Comparison of ENCODE assay signal across 8 mouse cellular contexts in the genomic region with DNA sequence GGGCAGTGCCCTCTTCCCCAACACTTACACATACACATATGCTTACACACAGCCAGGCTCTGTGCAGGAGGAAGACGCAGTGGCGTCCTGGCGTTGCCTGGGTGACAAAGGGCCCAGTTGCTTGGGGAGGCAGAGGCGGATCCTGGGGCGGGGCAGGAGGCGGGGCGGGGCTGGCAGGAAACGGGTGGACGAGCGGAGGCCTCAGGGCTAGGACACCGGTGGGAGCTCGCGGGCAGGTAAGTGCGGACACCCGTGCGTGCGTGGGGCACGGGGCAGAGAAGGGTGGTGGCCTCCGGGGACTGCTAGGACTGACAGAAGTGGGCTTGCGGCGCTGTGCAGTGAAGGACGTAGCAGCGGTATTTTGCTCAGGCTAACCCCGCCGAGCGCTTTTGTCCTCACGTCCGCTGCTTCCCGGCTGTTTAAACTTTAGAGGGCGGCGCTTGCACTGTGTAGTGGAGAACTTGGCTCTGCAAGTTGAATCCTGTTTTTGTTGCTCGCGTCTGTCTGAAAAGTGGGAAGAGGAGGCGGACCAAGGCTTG. TPM values are rescaled to one million over a fixed set of nuclear protein-coding genes. Genes with fewer than 3 reads are reported as not detected.
DNase-seq lines count a peak whose midpoint lies in the region; ATAC-seq and TF ChIP-seq lines count a peak whose summit lies in the region.

A gene (plus strand): TSS at position 155 of the 539 bp plus-strand sequence.

- peak within 1 kb of the TSS; percentile 88 for H3K4me2 ChIP-seq in heart, embryonic 13.5 days
- peak within 1 kb of the TSS; percentile 94 for H3K4me2 ChIP-seq in kidney, embryonic 16.5 days (replicated peaks; ENCODE audit: low read depth, low read length)

- peak within 1 kb of the TSS; percentile 96 for H3K4me3 ChIP-seq in brown adipose tissue, adult 24 weeks (ENCODE audit: insufficient read depth, low read depth, low read length)
- H3K4me3 ChIP-seq in heart, embryonic 13.5 days, result peak within 1 kb of the TSS; percentile 85
- H3K4me3 ChIP-seq in kidney, embryonic 16.5 days (ENCODE audit: low read length), result peak within 1 kb of the TSS; percentile 76
- H3K4me3 ChIP-seq in liver, adult 2 months (ENCODE audit: insufficient read depth, low read depth, low read length), result peak within 1 kb of the TSS; percentile 91

- peaks cover 6% of the 10 kb centered on the region; the same call in 1 of the 2 replicates for H3K4me1 ChIP-seq in brown adipose tissue, adult 24 weeks (ENCODE audit: control insufficient read depth, insufficient read depth, insufficient read length, low read length)
- H3K4me1 ChIP-seq in heart, embryonic 13.5 days, result peaks cover 45% of the 10 kb centered on the region
- peaks cover 25% of the 10 kb centered on the region for H3K4me1 ChIP-seq in kidney, embryonic 16.5 days (ENCODE audit: insufficient read depth, low read length)
- peaks cover 4% of the 10 kb centered on the region; the same call in 1 of the 2 replicates for H3K4me1 ChIP-seq in liver, adult 2 months (ENCODE audit: control insufficient read depth, insufficient read depth, low read length)

- peak within 1 kb of the TSS; percentile 47; the same call in 1 of the 2 replicates for H3K27ac ChIP-seq in brown adipose tissue, adult 24 weeks (replicated peaks; ENCODE audit: low read depth, low read length)
- H3K27ac ChIP-seq in heart, embryonic 13.5 days (replicated peaks), result peak within 1 kb of the TSS; percentile 86
- H3K27ac ChIP-seq in kidney, embryonic 16.5 days (ENCODE audit: low read length), result peak within 1 kb of the TSS; percentile 85
- H3K27ac ChIP-seq in liver, adult 2 months (replicated peaks; ENCODE audit: insufficient read depth, low read depth, low read length), result peak within 1 kb of the TSS; percentile 83

- DNase-seq in CD4-positive, CD25-positive, alpha-beta regulatory T cell, adult 2 months (ENCODE audit: low read depth, low spot score), result peak; percentile 91
- DNase-seq in liver, adult 2 months (ENCODE audit: extremely low read depth, low read depth, low spot score), result peak; percentile 80
- peak; percentile 82 to 91 for DNase-seq in spleen, postnatal 4 days (ENCODE audit: low spot score in 2 of 2)

- H3K9me3 ChIP-seq in heart, embryonic 13.5 days, result no peaks in the 10 kb centered on the region
- no peaks in the 10 kb centered on the region for H3K9me3 ChIP-seq in kidney, embryonic 16.5 days (ENCODE audit: low read length)

- WGBS in heart, embryonic 13.5 days, result 0% methylated on average over 34 of the region's 34 CpGs
- under 1% methylated on average over 33 of the region's 34 CpGs for WGBS in kidney, embryonic 16.5 days
- under 1% methylated on average over 34 of the region's 34 CpGs for WGBS in liver, adult 2 months

- no peaks in the 10 kb centered on the region for H3K27me3 ChIP-seq in heart, embryonic 13.5 days (replicated peaks)
- no peaks in the 10 kb centered on the region for H3K27me3 ChIP-seq in kidney, embryonic 16.5 days (ENCODE audit: insufficient read depth, low read length)
- H3K27me3 ChIP-seq in liver, adult 2 months (ENCODE audit: control insufficient read depth, insufficient read depth, low read length), result no peaks in the 10 kb centered on the region

- peak within 1 kb of the TSS; percentile 83 for H3K9ac ChIP-seq in heart, embryonic 13.5 days
- H3K9ac ChIP-seq in kidney, embryonic 16.5 days (replicated peaks; ENCODE audit: low read length), result peak within 1 kb of the TSS; percentile 82
- peak within 1 kb of the TSS; percentile 92 for H3K9ac ChIP-seq in liver, adult 2 months (ENCODE audit: low read depth, low read length)

- ATAC-seq in erythroid progenitor cell, adult 5-6 weeks (replicated peaks; ENCODE audit: low FRiP score, poor library complexity, severe bottlenecking), result peak; percentile 97
- peak; percentile 75 for ATAC-seq in heart, embryonic 13.5 days (ENCODE audit: extremely low read depth, insufficient number of reproducible peaks, low FRiP score, low TSS enrichment)
- ATAC-seq in kidney, embryonic 16.5 days (ENCODE audit: low FRiP score, low TSS enrichment), result peak; percentile 97
- ATAC-seq in monocyte, adult 5-6 weeks (replicated peaks; ENCODE audit: insufficient number of reproducible peaks, low FRiP score, low TSS enrichment, poor library complexity, severe bottlenecking), result peak; percentile 90

- peaks cover 9% of the 10 kb centered on the region for H3K36me3 ChIP-seq in heart, embryonic 13.5 days
- no peaks in the 10 kb centered on the region; the same call in 1 of the 2 replicates for H3K36me3 ChIP-seq in kidney, embryonic 16.5 days (ENCODE audit: insufficient read depth, low read length)
- no peaks in the 10 kb centered on the region for H3K36me3 ChIP-seq in liver, adult 2 months (ENCODE audit: control insufficient read depth, insufficient read depth, low read length)

- H3K79me2 ChIP-seq in liver, adult 2 months (ENCODE audit: control insufficient read depth, insufficient read depth, low read length), result peaks cover 4% of the 10 kb centered on the region; the same call in 1 of the 2 replicates

- TF ChIP-seq CTCF in liver, adult 2 months (IDR thresholded peaks at IDR 0.05; ENCODE audit: low read depth, low read length), result no peak

- TF ChIP-seq POLR2A in liver, adult 2 months (IDR thresholded peaks at IDR 0.05; ENCODE audit: extremely low read depth, insufficient read depth, low read length), result peak; percentile 73; the same call in 1 of the 2 replicates

RNA-seq across cellular contexts. Expression of the gene that starts here (rescaled TPM):
- polyA plus RNA-seq in brown adipose tissue, adult 24 weeks (2012; ENCODE audit: insufficient read depth, insufficient read length, missing spikeins), result 16.9 and 21.3 TPM in 2 replicates
- 10.5 and 14.4 TPM in 2 replicates for total RNA-seq in erythroid progenitor cell, adult 5-6 weeks (2015; ENCODE audit: low replicate concordance)
- 3.7 and 5.3 TPM in 2 replicates for total RNA-seq in erythroid progenitor cell, adult 5-6 weeks (2017; ENCODE audit: low replicate concordance)
- 67.6 and 71.5 TPM in 2 replicates for polyA plus RNA-seq in heart, embryonic 13.5 days (2015; fragmentation: Nextera tagmentation; extraction: Ambion mirVana)
- polyA plus RNA-seq in kidney, embryonic 16.5 days (2015; fragmentation: Nextera tagmentation; extraction: Ambion mirVana), result 78.9 and 83.6 TPM in 2 replicates
- total RNA-seq in liver, adult 2 months (2014; rRNA removed), result 27.4 and 38.2 TPM in 2 replicates
- 44.5 and 44.6 TPM in 2 replicates for polyA plus RNA-seq in liver, adult 2 months (2012; rRNA removed)
- 9.5 to 15.4 TPM (median 11.7 TPM) in 3 replicates for total RNA-seq in monocyte, adult 5-6 weeks (2017)

Comparison
In these comparisons a context has a peak if more than half of its experiments do, and no peak if none do; other contexts are left out.
1. Peak in every context shown above with its lines: DNase-seq, ATAC-seq, H3K4me3 ChIP-seq and H3K27ac ChIP-seq.